Mouse (Mus musculus) heart, embryonic 14.5 days (tissue): ENCODE results near the gene Ric1. TPM values are rescaled to one million over a fixed set of nuclear protein-coding genes. Genes with fewer than 3 reads are reported as not detected.

Source experiments
- polyA plus RNA-seq: library from polyadenylated mRNA; unstranded; fragments of >200 nt; fragmentation: Nextera tagmentation; extraction: Ambion mirVana; gene quantifications from 2 replicates; pipeline ENCODE4 v1.2.1, GENCODE M21; 2014

The Ric1 gene
- polyA plus RNA-seq, 1 experiment from 2014 or later: 9.7 TPM

Other genes starting within 250 kb of the Ric1 start
- gene Insl6, start 196.9 kb upstream of the Ric1 start, polyA plus RNA-seq: 3.8 and 4.0 TPM in 2 replicates
- 0.20 TPM in 1 of 2 replicates, not detected in the other for gene Rln1, start 187.6 kb upstream of the Ric1 start, polyA plus RNA-seq
- gene Plgrkt, start 154.9 kb upstream of the Ric1 start, polyA plus RNA-seq: 44.6 and 45.9 TPM in 2 replicates
- gene Cd274, start 154.8 kb upstream of the Ric1 start, polyA plus RNA-seq: 0.32 and 0.36 TPM in 2 replicates
- gene Pdcd1lg2, start 111.4 kb upstream of the Ric1 start, polyA plus RNA-seq: not detected in 2 replicates
- gene Ermp1, start 126.1 kb downstream of the Ric1 start, polyA plus RNA-seq: 7.1 and 7.4 TPM in 2 replicates
- gene Mlana, start 175.5 kb downstream of the Ric1 start, polyA plus RNA-seq: 1.6 and 1.7 TPM in 2 replicates